Mouse (Mus musculus): ENCODE data around the gene Ing1. TPM values are rescaled to one million over a fixed set of nuclear protein-coding genes. Genes with fewer than 3 reads are reported as not detected.

Gene Ing1
- polyA plus RNA-seq, 1 experiment from 2014 or later = 45.4 TPM

DNA sequence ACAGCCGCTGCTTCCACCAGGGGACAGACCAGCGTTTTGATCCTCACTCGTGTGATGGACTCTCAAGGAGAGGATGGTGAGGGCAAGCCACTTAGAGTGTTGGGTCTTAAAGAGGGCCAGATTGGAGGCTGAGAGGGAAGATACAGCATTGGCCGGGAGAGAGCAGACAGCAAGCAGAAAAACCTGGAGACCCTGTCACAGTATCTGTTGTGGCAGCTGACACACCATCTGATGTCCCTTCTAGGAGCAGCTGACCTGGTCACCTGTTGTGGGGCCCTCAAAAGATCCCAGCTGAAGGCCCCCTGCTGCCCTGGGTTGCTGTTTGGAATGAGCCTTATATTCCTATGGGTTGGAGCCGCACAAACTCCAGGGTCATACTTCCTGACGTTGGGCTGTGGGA, 17.1 kb downstream of the Ing1 start:
- no peaks in the 10 kb centered on the region for H3K9me3 ChIP-seq (ENCODE audit: control insufficient read depth, low read length)
- WGBS = 82% methylated on average over 6 of the region's 6 CpGs

DNA sequence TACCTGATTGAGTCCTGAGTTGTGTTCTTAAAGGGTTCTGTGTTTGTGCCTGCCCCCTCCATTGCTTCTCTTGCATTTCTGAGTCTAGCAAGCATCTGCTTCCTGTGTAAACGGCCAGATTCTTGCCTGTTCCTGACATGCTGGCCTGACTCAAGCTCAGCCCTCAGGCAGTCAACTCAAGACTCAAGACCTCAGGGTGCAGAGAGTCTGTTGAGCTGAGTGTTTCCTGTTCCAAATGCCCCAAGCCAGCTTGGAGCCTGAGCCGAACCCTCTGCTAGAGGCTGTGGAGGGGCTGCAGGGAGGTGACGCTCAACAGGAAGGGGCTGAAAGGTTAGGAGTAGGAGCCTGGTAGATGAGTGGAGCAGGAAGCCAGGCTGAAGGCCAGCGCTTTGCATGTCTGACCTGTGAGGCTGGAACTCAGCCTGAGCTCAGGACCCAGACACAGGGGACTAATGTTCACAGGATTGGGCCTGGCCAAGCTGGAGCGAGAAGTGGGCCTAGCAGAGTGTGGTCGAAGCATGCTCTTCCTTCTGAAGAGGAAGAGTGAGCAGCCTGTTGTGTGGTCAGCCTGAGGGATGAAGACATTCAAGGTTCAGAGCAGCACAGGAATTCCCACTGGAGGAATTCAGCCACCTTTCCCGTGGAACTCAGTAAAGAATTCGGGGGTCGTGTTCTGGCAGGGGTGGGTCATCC, 19.7 kb downstream of the Ing1 start:
- no peak overlapping the region for H3K4me2 ChIP-seq (ENCODE audit: low read length)
- 79% methylated on average over 9 of the region's 9 CpGs for WGBS
- H3K27me3 ChIP-seq (replicated peaks; ENCODE audit: control insufficient read depth, insufficient read depth, low read length) = no peaks in the 10 kb centered on the region
- no peak overlapping the region for H3K4me3 ChIP-seq (replicated peaks; ENCODE audit: low read length)
- no peak overlapping the region for H3K9ac ChIP-seq (replicated peaks; ENCODE audit: low read depth, low read length)
- no peak overlapping the region for H3K27ac ChIP-seq (ENCODE audit: low read length)
- ATAC-seq = no peak
- no peaks in the 10 kb centered on the region for H3K36me3 ChIP-seq (ENCODE audit: control insufficient read depth, insufficient read depth)
- H3K4me1 ChIP-seq (replicated peaks; ENCODE audit: control insufficient read depth, insufficient read depth, low read length) = no peaks in the 10 kb centered on the region
- no peaks in the 10 kb centered on the region for H3K9me3 ChIP-seq (ENCODE audit: control insufficient read depth, low read length)

More for the DNA sequence above, 17.1 kb downstream of the Ing1 start:
- ATAC-seq = no peak
- no peaks in the 10 kb centered on the region for H3K4me1 ChIP-seq (replicated peaks; ENCODE audit: control insufficient read depth, insufficient read depth, low read length)
- H3K27me3 ChIP-seq (replicated peaks; ENCODE audit: control insufficient read depth, insufficient read depth, low read length) = no peaks in the 10 kb centered on the region
- H3K36me3 ChIP-seq (ENCODE audit: control insufficient read depth, insufficient read depth) = no peaks in the 10 kb centered on the region
- no peak overlapping the region for H3K9ac ChIP-seq (replicated peaks; ENCODE audit: low read depth, low read length)
- no peak overlapping the region for H3K4me3 ChIP-seq (replicated peaks; ENCODE audit: low read length)
- H3K4me2 ChIP-seq (ENCODE audit: low read length) = no peak overlapping the region
- no peak overlapping the region for H3K27ac ChIP-seq (ENCODE audit: low read length)

DNA sequence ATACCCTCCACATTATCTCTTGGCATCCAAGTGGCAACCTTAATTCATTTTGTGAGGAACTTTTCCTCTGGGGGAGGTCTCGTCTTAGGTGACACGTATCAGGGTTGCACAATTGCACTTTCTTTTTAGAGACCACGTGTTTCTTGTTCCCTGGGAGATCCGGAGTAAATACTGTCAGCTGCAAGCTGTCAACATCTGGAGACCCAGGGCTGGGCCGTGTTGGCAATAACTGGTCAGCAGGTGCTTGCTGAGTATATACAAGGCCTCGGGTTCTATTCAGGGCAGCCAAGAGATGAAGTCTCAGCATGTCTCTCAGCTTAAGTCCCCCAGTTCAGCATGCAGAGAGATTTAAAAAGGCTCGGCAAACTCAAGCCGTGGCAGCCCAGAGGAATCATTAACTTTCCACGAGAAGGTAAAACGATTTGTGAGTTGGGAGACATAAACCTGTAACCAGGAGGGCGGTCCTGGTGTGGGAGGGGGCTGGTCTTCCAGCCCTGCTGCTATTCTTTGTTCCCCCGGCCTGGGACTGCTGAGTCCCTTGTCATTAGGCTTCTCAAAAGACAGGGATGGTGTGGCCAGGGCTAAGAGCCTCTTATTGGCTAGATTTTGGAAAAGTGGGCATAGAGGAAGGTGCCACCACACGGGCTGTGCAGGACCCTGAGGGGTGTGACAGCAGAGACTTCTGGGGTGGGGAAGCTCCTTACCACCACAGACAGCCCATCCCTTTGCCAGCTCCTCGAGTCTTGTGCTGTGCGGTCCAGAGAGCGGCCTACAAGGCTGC, 20.4 kb downstream of the Ing1 start:
- Histone ChIP-seq H3K36me3 (ENCODE audit: control insufficient read depth, insufficient read depth) (no peaks in the 10 kb centered on the region), H3K9ac (replicated peaks; ENCODE audit: low read depth, low read length) (no peak overlapping the region), H3K9me3 (ENCODE audit: control insufficient read depth, low read length) (no peaks in the 10 kb centered on the region), H3K4me3 (replicated peaks; ENCODE audit: low read length) (no peak overlapping the region), H3K4me2 (ENCODE audit: low read length) (no peak overlapping the region), H3K27me3 (replicated peaks; ENCODE audit: control insufficient read depth, insufficient read depth, low read length) (no peaks in the 10 kb centered on the region), H3K4me1 (replicated peaks; ENCODE audit: control insufficient read depth, insufficient read depth, low read length) (no peaks in the 10 kb centered on the region), H3K27ac (ENCODE audit: low read length) (no peak overlapping the region)
- ATAC-seq = no peak
- 50% methylated on average over 16 of the region's 16 CpGs for WGBS

DNA sequence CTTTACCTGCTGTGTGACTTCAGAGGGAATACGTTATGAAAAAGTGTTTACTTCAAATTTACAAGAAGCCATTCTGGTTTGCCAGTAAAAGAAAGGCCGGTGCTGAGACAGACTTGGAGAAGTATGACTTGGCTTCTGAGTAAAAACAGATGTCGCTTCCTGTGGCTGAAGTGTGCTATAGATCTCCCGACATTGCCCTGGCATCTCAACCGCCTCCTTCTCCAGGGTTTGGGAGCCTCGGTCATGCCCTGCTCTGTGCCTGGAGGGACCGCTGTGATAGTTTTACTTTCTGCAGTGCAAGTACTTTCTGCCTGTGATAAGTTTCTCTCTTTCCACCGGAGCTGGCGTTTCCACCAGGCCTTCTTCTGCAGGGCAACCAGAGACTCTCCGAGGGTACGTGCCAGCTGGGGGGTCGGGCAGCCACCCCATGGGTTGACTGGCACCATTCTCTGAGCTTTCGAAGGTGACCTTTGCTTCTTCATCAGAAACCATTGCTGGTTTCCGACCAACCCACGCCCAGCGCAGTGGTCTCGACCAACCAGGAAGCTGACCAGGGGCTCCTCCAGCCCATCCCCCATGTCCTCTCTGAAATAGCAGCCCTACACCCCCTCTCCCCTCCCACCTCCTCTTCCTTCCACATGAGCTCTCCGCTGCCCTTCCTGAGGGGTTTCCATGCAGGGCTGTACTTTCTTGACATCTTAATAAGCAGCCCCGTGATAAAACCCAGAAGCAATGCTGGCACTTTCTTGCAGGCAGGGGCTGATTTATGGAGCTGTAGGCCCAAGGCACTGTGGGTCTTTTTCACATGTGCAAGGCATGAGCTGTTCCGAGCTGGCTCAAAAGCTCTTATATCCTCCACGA, 30.4 kb downstream of the Ing1 start:
- H3K9me3 ChIP-seq (ENCODE audit: control insufficient read depth, low read length) = peaks cover 4% of the 10 kb centered on the region; the same call in 1 of the 2 replicates
- no peaks in the 10 kb centered on the region for H3K36me3 ChIP-seq (ENCODE audit: control insufficient read depth, insufficient read depth)
- 89% methylated on average over 21 of the region's 21 CpGs for WGBS
- no peaks in the 10 kb centered on the region for H3K4me1 ChIP-seq (replicated peaks; ENCODE audit: control insufficient read depth, insufficient read depth, low read length)
- no peak for ATAC-seq
- no peak overlapping the region for H3K9ac ChIP-seq (replicated peaks; ENCODE audit: low read depth, low read length)
- no peak overlapping the region for H3K4me3 ChIP-seq (replicated peaks; ENCODE audit: low read length)
- H3K27me3 ChIP-seq (replicated peaks; ENCODE audit: control insufficient read depth, insufficient read depth, low read length) = no peaks in the 10 kb centered on the region
- no peak overlapping the region for H3K4me2 ChIP-seq (ENCODE audit: low read length)
- H3K27ac ChIP-seq (ENCODE audit: low read length) = no peak overlapping the region

DNA sequence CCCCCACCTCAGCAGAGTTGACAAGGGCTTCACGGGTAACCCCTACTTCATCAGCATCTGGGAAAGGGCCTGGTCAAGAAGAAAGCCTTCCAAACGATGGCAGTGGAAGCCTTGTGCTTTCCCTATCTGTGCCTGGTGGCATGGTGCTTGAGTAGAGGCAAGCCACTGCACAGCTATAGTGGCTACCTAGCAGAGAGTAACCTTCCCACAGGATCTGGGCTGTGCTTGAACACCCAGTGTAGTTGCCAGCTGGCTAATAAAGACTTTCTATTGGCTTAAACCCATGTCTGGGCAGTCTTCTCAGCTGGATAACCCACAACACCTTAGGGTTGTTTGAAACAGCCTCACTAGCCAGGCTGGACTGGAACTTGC, 31.0 kb downstream of the Ing1 start:
- WGBS = 79% methylated on average over 2 of the region's 2 CpGs
- Histone ChIP-seq H3K4me1 (replicated peaks; ENCODE audit: control insufficient read depth, insufficient read depth, low read length) (no peaks in the 10 kb centered on the region), H3K9me3 (ENCODE audit: control insufficient read depth, low read length) (peaks cover 4% of the 10 kb centered on the region; the same call in 1 of the 2 replicates), H3K27ac (ENCODE audit: low read length) (no peak overlapping the region), H3K4me2 (ENCODE audit: low read length) (no peak overlapping the region), H3K27me3 (replicated peaks; ENCODE audit: control insufficient read depth, insufficient read depth, low read length) (no peaks in the 10 kb centered on the region), H3K36me3 (ENCODE audit: control insufficient read depth, insufficient read depth) (no peaks in the 10 kb centered on the region), H3K4me3 (replicated peaks; ENCODE audit: low read length) (no peak overlapping the region), H3K9ac (replicated peaks; ENCODE audit: low read depth, low read length) (no peak overlapping the region)
- no peak for ATAC-seq

DNA sequence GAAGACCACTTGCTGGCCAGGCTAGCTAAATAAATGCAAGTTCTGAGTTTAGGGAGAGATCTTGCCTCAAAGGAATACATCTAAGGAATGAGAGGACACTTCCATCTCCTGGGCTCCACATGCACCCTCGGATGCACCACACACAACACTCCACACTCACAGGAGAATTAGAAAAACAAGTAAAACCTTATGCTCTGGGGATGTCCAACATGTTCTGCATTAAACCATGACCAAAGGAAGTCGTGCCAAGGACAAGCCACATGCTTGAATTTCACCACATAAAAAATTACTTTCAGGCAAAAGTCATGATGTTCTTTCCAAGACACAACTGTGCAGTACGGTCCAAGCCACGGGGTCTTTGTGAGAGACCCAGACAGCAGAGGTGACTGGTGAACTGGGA, 36.5 kb downstream of the Ing1 start:
- WGBS = 90% methylated on average over 4 of the region's 4 CpGs
- ATAC-seq = no peak
- Histone ChIP-seq H3K4me3 (replicated peaks; ENCODE audit: low read length) (no peak overlapping the region), H3K36me3 (ENCODE audit: control insufficient read depth, insufficient read depth) (no peaks in the 10 kb centered on the region), H3K9me3 (ENCODE audit: control insufficient read depth, low read length) (no peaks in the 10 kb centered on the region), H3K4me1 (replicated peaks; ENCODE audit: control insufficient read depth, insufficient read depth, low read length) (no peaks in the 10 kb centered on the region), H3K27me3 (replicated peaks; ENCODE audit: control insufficient read depth, insufficient read depth, low read length) (no peaks in the 10 kb centered on the region), H3K4me2 (ENCODE audit: low read length) (no peak overlapping the region), H3K27ac (ENCODE audit: low read length) (no peak overlapping the region), H3K9ac (replicated peaks; ENCODE audit: low read depth, low read length) (no peak overlapping the region)

DNA sequence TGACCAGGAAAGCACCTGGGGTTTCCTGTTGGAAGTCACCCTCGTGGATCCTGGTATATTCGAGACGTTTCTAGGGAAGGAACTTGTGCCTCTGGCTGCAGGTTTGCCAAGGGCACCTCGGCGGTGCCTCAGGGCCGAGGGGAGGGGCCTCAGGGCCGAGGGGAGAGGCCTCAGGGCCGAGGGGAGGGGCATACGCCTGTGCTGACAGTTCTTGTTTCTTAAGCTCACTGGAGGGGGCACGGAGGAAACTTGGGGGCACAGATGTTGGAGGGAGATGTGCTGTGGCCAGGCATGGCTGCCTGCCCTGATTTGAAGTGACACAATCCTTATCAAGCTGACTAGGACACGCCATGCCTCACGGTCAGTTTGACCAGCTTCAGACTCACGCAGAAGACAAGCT, 36.9 kb downstream of the Ing1 start:
- WGBS = 54% methylated on average over 13 of the region's 13 CpGs
- Histone ChIP-seq H3K4me1 (replicated peaks; ENCODE audit: control insufficient read depth, insufficient read depth, low read length) (no peaks in the 10 kb centered on the region), H3K4me2 (ENCODE audit: low read length) (no peak overlapping the region), H3K27ac (ENCODE audit: low read length) (no peak overlapping the region), H3K4me3 (replicated peaks; ENCODE audit: low read length) (no peak overlapping the region), H3K36me3 (ENCODE audit: control insufficient read depth, insufficient read depth) (no peaks in the 10 kb centered on the region), H3K27me3 (replicated peaks; ENCODE audit: control insufficient read depth, insufficient read depth, low read length) (no peaks in the 10 kb centered on the region), H3K9ac (replicated peaks; ENCODE audit: low read depth, low read length) (no peak overlapping the region), H3K9me3 (ENCODE audit: control insufficient read depth, low read length) (no peaks in the 10 kb centered on the region)
- no peak for ATAC-seq

DNA sequence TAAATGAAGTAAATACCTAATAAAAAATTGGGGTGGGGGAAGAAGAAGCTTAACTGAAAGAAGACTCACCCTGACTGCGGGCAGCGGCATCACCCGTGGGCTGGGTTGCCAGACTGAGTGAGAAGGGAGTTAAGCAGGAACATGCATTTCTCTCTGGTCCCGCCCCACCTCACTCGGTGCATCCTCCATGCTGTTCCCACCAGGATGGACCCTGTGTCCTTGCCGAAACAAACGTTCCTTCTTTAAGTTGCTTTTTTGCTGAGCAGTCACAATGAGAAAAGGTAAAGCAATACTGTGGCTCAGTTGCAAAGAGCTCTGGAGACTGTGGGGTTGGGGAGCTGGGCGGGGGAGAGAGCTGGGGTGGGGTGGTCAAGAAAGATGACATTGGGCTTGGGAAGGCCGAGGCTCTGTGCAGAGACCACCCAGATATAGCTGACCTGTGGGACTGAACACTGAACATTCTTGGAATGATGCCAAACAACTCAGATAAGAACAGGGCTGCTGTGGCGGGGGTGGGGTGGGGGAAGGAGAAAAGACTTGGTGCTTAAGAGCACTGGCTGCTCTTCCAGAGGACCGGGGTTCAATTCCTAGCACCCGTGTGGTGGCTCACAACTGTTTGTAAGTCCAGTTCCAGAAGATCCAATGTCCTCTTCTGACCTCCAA, 38.0 kb downstream of the Ing1 start:
- H3K9me3 ChIP-seq (ENCODE audit: control insufficient read depth, low read length) = no peaks in the 10 kb centered on the region
- ATAC-seq = no peak
- no peaks in the 10 kb centered on the region for H3K27me3 ChIP-seq (replicated peaks; ENCODE audit: control insufficient read depth, insufficient read depth, low read length)
- H3K27ac ChIP-seq (ENCODE audit: low read length) = no peak overlapping the region
- H3K9ac ChIP-seq (replicated peaks; ENCODE audit: low read depth, low read length) = no peak overlapping the region
- H3K4me3 ChIP-seq (replicated peaks; ENCODE audit: low read length) = no peak overlapping the region
- no peaks in the 10 kb centered on the region for H3K36me3 ChIP-seq (ENCODE audit: control insufficient read depth, insufficient read depth)
- WGBS = 77% methylated on average over 12 of the region's 12 CpGs
- no peaks in the 10 kb centered on the region for H3K4me1 ChIP-seq (replicated peaks; ENCODE audit: control insufficient read depth, insufficient read depth, low read length)
- H3K4me2 ChIP-seq (ENCODE audit: low read length) = no peak overlapping the region

Measured in forebrain, embryonic 16.5 days (tissue).